Comparison of ENCODE assay signal across 9 mouse cellular contexts in genomic region chr2:151990985-151991394, GRCm38 (mm10). TPM values are rescaled to one million over a fixed set of nuclear protein-coding genes. Genes with fewer than 3 reads are reported as not detected.
DNase-seq lines count a peak whose midpoint lies in the region; ATAC-seq and TF ChIP-seq lines count a peak whose summit lies in the region.
"Had no signal": no experiment of that assay in that cellular context is flagged by ENCODE, and none has a peak within 500 bp of the region (broad histone marks: within the 10 kb centered on the region; RNA-seq: fewer than 3 reads in every experiment).

No protein-coding gene starts in this region.

- peaks cover 8% of the 10 kb centered on the region; the same call in 1 of the 2 replicates for H3K4me1 ChIP-seq in limb, embryonic 12.5 days (replicated peaks)
- H3K4me1 ChIP-seq in limb, embryonic 10.5 days: peaks cover 21% of the 10 kb centered on the region
- H3K4me1 ChIP-seq in hindbrain, embryonic 11.5 days (replicated peaks; ENCODE audit: control insufficient read depth, insufficient read depth, low read length): no peaks in the 10 kb centered on the region; the same call in 1 of the 2 replicates
- H3K4me1 ChIP-seq in neural tube, embryonic 14.5 days (ENCODE audit: control insufficient read depth, insufficient read depth, low read length): peaks cover 4% of the 10 kb centered on the region; the same call in 1 of the 2 replicates
- H3K4me1 ChIP-seq in kidney, adult 2 months (ENCODE audit: control insufficient read depth, insufficient read depth, low read length): peaks cover under 1% of the 10 kb centered on the region; the same call in 1 of the 2 replicates

- peaks cover 50% of the 10 kb centered on the region for H3K27me3 ChIP-seq in limb, embryonic 12.5 days
- H3K27me3 ChIP-seq in limb, embryonic 10.5 days (ENCODE audit: low read depth, poor library complexity, severe bottlenecking): peaks cover 46% of the 10 kb centered on the region
- H3K27me3 ChIP-seq in hindbrain, embryonic 11.5 days (ENCODE audit: control insufficient read depth, insufficient read depth, low read length): peaks cover 8% of the 10 kb centered on the region
- H3K27me3 ChIP-seq in neural tube, embryonic 14.5 days (ENCODE audit: control insufficient read depth, insufficient read depth, low read length): 0 out of 2 replicates have a peak, but pooled peaks cover 1% of the 10 kb centered on the region
- H3K27me3 ChIP-seq in kidney, adult 2 months (replicated peaks; ENCODE audit: control insufficient read depth, insufficient read depth, low read length): no peaks in the 10 kb centered on the region

- DNase-seq in limb, embryonic 10.5 days (ENCODE audit: low spot score): no peak
- DNase-seq in cerebellum, postnatal 25 days: peak; percentile 57 to 68
- peak; percentile 60 for DNase-seq in hindbrain, embryonic 11.5 days (ENCODE audit: low spot score)
- DNase-seq in yolk sac, embryonic 10.5 days (ENCODE audit: low spot score): no peak
- DNase-seq in kidney, adult 2 months: no peak
- DNase-seq in spleen, postnatal 36 days (ENCODE audit: low spot score in 2 of 2): no peak

- no peaks in the 10 kb centered on the region for H3K9me3 ChIP-seq in limb, embryonic 12.5 days
- no peaks in the 10 kb centered on the region for H3K9me3 ChIP-seq in limb, embryonic 10.5 days (replicated peaks)
- no peaks in the 10 kb centered on the region for H3K9me3 ChIP-seq in hindbrain, embryonic 11.5 days (ENCODE audit: control insufficient read depth, low read length)
- H3K9me3 ChIP-seq in neural tube, embryonic 14.5 days (ENCODE audit: control insufficient read depth, low read length): no peaks in the 10 kb centered on the region
- H3K9me3 ChIP-seq: heart, embryonic 15.5 days had no signal

- ATAC-seq in limb, embryonic 12.5 days (ENCODE audit: insufficient number of reproducible peaks, insufficient read depth, low FRiP score, low TSS enrichment, low read depth): no peak
- ATAC-seq in hindbrain, embryonic 11.5 days (ENCODE audit: low FRiP score): peak; percentile 88
- peak; percentile 65; the same call in 1 of the 2 replicates for ATAC-seq in neural tube, embryonic 14.5 days (ENCODE audit: low read depth)

- 17% methylated on average over 1 of the region's 1 CpGs for WGBS in limb, embryonic 12.5 days
- whole genome bisulfite sequencing in limb, embryonic 10.5 days: 41% methylated on average over 1 of the region's 1 CpGs
- 42% methylated on average over 1 of the region's 1 CpGs for WGBS in hindbrain, embryonic 11.5 days
- 11% methylated on average over 1 of the region's 1 CpGs for WGBS in neural tube, embryonic 14.5 days
- 42% methylated on average over 1 of the region's 1 CpGs for whole genome bisulfite sequencing in kidney, adult 2 months

- H3K4me3 ChIP-seq in limb, embryonic 12.5 days (replicated peaks): no peak overlapping the region
- no peak overlapping the region for H3K4me3 ChIP-seq in limb, embryonic 10.5 days
- H3K4me3 ChIP-seq in hindbrain, embryonic 11.5 days (ENCODE audit: low read depth, low read length): no peak overlapping the region
- H3K4me3 ChIP-seq in neural tube, embryonic 14.5 days (ENCODE audit: low read depth, low read length): no peak overlapping the region
- H3K4me3 ChIP-seq in kidney, adult 2 months (ENCODE audit: insufficient read depth, low read depth, low read length): no peak overlapping the region
- H3K4me3 ChIP-seq: heart, embryonic 15.5 days had no signal

- no peaks in the 10 kb centered on the region for H3K36me3 ChIP-seq in limb, embryonic 12.5 days
- H3K36me3 ChIP-seq in limb, embryonic 10.5 days: no peaks in the 10 kb centered on the region
- no peaks in the 10 kb centered on the region for H3K36me3 ChIP-seq in hindbrain, embryonic 11.5 days (ENCODE audit: control insufficient read depth, insufficient read depth, low read length)
- no peaks in the 10 kb centered on the region for H3K36me3 ChIP-seq in neural tube, embryonic 14.5 days (ENCODE audit: control insufficient read depth, insufficient read depth, low read length)
- no peaks in the 10 kb centered on the region for H3K36me3 ChIP-seq in kidney, adult 2 months (ENCODE audit: control insufficient read depth, insufficient read depth, low read length)
- H3K36me3 ChIP-seq: heart, embryonic 15.5 days had no signal

- TF ChIP-seq POLR2A in kidney, adult 2 months (IDR thresholded peaks at IDR 0.05; ENCODE audit: low read depth, low read length): no peak

- no peak overlapping the region for H3K27ac ChIP-seq in limb, embryonic 12.5 days
- no peak overlapping the region for H3K27ac ChIP-seq in limb, embryonic 10.5 days
- H3K27ac ChIP-seq in hindbrain, embryonic 11.5 days (ENCODE audit: low read depth, low read length): peak overlapping the region; percentile 68
- H3K27ac ChIP-seq in neural tube, embryonic 14.5 days (ENCODE audit: low read depth, low read length): peak overlapping the region; percentile 22; the same call in 1 of the 2 replicates
- H3K27ac ChIP-seq in kidney, adult 2 months (ENCODE audit: insufficient read depth, low read depth, low read length): no peak overlapping the region
- H3K27ac ChIP-seq: heart, embryonic 15.5 days had no signal

- no peak overlapping the region for H3K4me2 ChIP-seq in limb, embryonic 12.5 days
- H3K4me2 ChIP-seq in hindbrain, embryonic 11.5 days (replicated peaks; ENCODE audit: low read depth, low read length): no peak overlapping the region
- H3K4me2 ChIP-seq in neural tube, embryonic 14.5 days (ENCODE audit: low read depth, low read length): no peak overlapping the region
- H3K4me2 ChIP-seq: heart, embryonic 15.5 days had no signal

- H3K9ac ChIP-seq in limb, embryonic 12.5 days (replicated peaks): 0 out of 2 replicates have a peak overlapping the region, but pooled peaks have one; percentile 18
- H3K9ac ChIP-seq in hindbrain, embryonic 11.5 days (ENCODE audit: low read depth, low read length): 0 out of 2 replicates have a peak overlapping the region, but pooled peaks have one; percentile 4
- H3K9ac ChIP-seq in neural tube, embryonic 14.5 days (replicated peaks; ENCODE audit: low read depth, low read length): no peak overlapping the region
- H3K9ac ChIP-seq: heart, embryonic 15.5 days had no signal

- TF ChIP-seq CTCF in kidney, adult 2 months (conservative IDR thresholded peaks at IDR 0.05; ENCODE audit: insufficient read depth, insufficient read length, low read depth, low read length): no peak

RNA-seq across cellular contexts. Expression of gene Slc52a3, which starts 5.3 kb away (rescaled TPM):
- polyA plus RNA-seq in limb, embryonic 12.5 days (2016; fragmentation: Nextera tagmentation; extraction: Ambion mirVana): 0.97 and 1.2 TPM in 2 replicates
- polyA plus RNA-seq in limb, embryonic 10.5 days (2016; fragmentation: Nextera tagmentation; extraction: Ambion mirVana): 0.77 and 1.3 TPM in 2 replicates
- polyA plus RNA-seq in hindbrain, embryonic 11.5 days (2014; fragmentation: Nextera tagmentation; extraction: Ambion mirVana): 0.56 and 0.73 TPM in 2 replicates
- 0.60 and 1.2 TPM in 2 replicates for polyA plus RNA-seq in neural tube, embryonic 14.5 days (2014; fragmentation: Nextera tagmentation; extraction: Ambion mirVana)
- polyA plus RNA-seq in kidney, adult 2 months (2012; rRNA removed): 17.4 and 23.6 TPM in 2 replicates

RNA-seq across cellular contexts. Expression of gene Fam110a, which starts 11.0 kb away (rescaled TPM):
- polyA plus RNA-seq in limb, embryonic 12.5 days (2016; fragmentation: Nextera tagmentation; extraction: Ambion mirVana): 29.3 and 31.7 TPM in 2 replicates
- polyA plus RNA-seq in limb, embryonic 10.5 days (2016; fragmentation: Nextera tagmentation; extraction: Ambion mirVana): 35.0 and 37.9 TPM in 2 replicates
- polyA plus RNA-seq in hindbrain, embryonic 11.5 days (2014; fragmentation: Nextera tagmentation; extraction: Ambion mirVana): 87.1 and 87.5 TPM in 2 replicates
- polyA plus RNA-seq in neural tube, embryonic 14.5 days (2014; fragmentation: Nextera tagmentation; extraction: Ambion mirVana): 36.3 and 36.6 TPM in 2 replicates
- 14.2 and 16.2 TPM in 2 replicates for polyA plus RNA-seq in kidney, adult 2 months (2012; rRNA removed)

Comparison
In these comparisons a context has a peak if more than half of its experiments do, and no peak if none do; other contexts are left out.
1. H3K27ac ChIP-seq: peak in hindbrain, embryonic 11.5 days (single experiment) and neural tube, embryonic 14.5 days (single experiment); none in limb, embryonic 12.5 days (single experiment), limb, embryonic 10.5 days (single experiment) and kidney, adult 2 months (single experiment).
2. DNase-seq: peak in cerebellum, postnatal 25 days (2 of 2) and hindbrain, embryonic 11.5 days (single experiment); none in limb, embryonic 10.5 days (single experiment), yolk sac, embryonic 10.5 days (single experiment), kidney, adult 2 months (single experiment) and spleen, postnatal 36 days (0 of 2).